Mouse (Mus musculus) liver, adult (tissue): ENCODE data around the gene P4ha1.

Source experiments
- GATA4 ChIP-seq: IDR thresholded peaks from 2 replicates; pipeline ENCODE4 v1.6.1; 2014; ENCODE audit warnings: mild to moderate bottlenecking, low read length; ENCODE audit not compliant: insufficient replicate concordance

Gene P4ha1

DNA sequence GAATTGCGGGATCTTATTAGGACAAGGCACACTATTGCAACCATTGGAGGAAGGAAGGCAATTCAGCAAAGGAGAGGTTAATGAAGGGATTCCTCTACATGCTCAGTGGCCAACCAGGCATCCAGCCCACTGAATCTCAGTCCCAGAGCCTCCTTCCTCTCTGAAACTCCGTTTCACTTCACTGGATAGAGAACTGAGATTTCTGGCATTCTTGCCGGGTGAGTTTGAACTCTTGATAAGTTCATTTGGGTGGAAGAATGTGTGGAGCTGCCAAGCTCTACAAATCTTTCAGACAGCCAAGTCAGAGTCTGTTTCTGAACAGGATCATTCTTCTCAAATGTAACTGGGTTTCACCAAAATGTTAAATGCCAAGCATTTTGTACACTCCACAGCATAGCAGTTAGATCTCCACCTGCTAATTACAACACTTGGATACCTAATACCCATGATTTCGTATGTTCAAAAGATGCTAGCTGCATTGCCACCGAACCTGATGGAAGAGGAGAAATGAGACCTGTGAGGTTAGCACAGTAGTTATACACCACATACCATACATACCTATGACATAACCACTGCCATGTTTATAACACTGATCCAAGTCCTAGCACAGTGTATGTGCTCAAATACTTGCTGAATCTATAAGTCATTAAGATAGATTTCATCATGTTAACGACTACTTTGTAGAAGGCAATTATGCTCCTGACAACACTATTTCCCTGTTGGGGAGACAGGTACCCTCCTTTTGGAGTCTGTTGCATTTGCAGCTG lies 12.2 kb upstream of the P4ha1 start:
- no peak for TF ChIP-seq GATA4

GRCm38 (mm10) chr10:59311881-59312280 lies 11.2 kb upstream of the P4ha1 start:
- no peak for TF ChIP-seq GATA4

DNA sequence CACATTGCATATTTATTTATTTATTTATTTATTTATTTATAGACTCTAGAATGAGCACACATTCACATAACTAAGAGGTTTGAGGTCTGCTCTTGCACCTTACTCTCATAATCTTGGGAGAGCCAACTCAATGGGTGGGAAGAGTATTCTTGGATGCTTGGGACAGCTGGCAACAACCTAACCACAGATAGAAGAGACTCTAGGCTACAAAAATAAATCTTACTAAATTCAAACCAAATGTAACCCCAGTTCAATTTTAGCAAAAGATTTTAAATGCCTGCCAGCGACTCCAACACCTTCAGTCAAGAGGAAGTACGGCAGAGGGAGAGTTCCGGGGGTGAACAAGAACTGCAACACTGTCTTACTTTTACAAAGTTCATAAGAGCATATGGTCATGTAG lies 2.0 kb upstream of the P4ha1 start:
- TF ChIP-seq GATA4, result no peak

DNA sequence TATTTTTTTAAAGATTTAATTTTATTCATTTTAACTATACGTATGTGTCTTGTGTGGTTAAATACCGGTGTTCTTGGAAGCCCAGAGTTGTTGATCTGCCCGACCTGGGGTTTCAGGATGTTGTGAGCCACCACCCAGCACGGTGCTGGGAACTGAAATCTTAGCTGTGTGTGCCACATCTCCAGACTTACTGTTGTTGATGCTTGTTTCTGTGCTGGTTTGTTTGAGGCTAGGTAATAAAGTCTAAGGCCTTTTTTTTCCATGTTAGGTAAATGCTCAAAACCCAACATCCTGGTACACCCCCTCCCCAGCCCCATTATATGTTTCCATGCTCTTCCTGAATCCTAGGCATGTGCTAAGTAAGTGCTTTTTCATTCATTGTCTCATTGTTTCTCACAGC lies 825 bp upstream of the P4ha1 start:
- no peak for TF ChIP-seq GATA4

DNA sequence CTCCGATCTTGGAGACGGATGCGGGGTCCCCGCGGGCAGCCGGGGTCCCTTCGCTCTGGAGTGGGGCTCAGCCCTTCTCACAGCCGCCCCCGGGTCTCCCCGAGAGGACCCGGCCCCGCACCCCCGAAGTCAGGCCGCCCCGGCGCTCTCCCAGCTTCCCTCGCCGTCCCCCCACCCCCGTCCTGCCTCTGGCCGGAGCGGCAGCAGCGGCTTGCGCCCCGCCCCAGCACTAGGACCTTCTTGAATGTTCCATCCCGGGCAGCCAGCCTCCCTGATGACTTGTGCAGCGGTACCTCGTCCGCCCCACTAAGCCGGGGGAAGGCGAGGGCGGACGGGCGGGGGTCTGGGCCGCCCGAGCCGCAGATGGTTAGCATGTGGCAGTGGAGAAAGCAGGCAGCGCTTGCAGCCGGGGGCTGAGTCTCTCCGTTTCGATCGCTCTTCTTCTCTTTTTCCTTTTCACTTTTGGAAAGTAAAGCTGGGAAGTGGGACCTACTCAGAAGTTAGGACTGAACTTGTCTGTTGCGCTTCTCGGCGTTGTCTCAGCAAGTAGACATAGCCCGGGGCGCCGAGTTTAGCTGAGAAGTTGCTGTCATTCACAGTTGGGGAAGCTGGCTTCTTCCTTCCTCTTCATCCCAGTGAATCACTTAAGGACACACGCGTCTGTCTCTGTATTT lies 529 bp downstream of the P4ha1 start:
- no peak for TF ChIP-seq GATA4

- no peak for TF ChIP-seq GATA4
Measured at GRCm38 (mm10) chr10:59324311-59325165, 1.4 kb downstream of the P4ha1 start.

DNA sequence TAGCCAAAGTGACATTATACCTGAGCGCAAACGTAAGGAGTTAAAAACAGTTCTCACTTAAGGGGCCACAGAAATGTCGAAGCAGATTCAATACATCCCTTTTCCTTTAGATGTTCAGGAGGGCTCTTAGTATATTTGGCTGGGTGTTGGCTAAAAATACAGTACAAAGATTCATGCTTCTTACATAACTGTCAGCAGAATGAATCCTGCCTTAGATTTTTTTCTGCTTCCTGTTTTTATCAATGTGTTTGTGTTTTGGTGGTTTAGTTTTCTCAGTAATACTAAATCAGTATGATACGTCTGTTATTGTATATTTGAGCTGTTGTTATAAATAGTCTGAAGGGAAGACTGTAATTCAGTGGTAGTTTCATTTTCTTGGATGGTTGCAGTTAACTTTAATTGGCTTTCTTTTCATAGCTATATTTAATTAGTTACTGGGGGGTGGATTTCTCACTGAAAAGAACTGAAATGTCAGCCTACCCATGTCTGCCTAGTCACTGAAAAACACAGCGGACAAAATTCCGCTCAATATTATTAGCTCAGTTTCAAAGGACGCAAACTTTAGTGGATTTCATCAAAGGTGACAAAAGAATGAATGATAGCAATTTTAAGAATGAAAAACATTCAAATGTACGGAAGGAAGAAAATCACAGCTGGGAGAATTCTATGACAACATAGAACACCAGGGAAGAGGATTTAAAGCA lies 3.7 kb downstream of the P4ha1 start:
- TF ChIP-seq GATA4, result no peak

DNA sequence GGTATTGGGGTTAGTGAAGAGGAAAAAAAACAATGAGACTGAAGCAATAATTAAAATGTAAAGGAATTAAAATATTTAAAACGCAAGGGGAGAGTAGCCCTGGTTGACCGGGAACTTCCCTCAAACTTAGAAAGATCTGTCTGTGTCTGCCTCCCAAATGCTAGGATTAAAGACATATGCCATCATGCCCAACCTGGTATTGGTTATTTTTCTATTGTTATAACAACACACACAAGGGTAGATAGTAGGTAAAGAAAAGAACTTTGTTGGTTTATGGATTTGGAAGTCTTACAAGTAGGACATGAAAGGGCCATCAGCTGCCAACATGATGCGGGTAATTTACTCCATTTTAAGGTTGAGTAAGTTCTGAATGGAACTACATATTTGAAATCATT lies 4.2 kb downstream of the P4ha1 start:
- TF ChIP-seq GATA4, result no peak

DNA sequence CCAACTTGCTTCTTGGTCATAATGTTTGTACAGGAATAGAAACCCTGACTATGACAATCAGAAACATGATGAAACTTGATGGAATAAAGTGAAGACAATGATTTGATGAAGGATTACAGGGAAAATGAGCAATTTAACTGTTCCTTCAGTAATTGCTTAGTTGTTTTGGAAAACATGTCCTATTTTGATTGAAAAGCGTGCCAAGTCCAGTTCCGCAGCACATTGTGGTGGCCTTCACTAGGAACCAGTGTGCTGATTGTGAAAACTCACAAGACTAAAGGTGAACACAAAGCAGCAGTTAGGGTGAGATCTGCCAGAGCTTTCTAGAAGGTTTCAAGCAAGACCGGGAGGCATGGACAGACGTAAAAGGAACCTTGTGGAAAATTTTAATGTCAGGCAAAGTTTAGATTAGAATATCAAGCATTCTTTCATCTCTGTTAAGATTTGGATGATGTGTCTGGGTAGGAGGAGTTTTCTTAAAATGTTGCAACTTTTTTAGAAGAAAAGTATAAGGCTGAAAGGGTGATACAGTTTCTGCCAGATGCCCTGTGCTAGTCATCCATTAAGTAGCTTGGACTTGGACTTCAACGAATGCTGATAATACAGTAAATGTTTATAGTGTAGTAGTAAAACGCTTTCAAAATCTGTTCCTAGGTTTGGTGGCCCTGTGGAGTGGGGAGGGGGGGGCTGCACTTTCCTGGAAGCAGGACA lies 8.6 kb downstream of the P4ha1 start:
- no peak for TF ChIP-seq GATA4

GRCm38 (mm10) chr10:59333400-59333799 lies 10.3 kb downstream of the P4ha1 start:
- TF ChIP-seq GATA4, result no peak

DNA sequence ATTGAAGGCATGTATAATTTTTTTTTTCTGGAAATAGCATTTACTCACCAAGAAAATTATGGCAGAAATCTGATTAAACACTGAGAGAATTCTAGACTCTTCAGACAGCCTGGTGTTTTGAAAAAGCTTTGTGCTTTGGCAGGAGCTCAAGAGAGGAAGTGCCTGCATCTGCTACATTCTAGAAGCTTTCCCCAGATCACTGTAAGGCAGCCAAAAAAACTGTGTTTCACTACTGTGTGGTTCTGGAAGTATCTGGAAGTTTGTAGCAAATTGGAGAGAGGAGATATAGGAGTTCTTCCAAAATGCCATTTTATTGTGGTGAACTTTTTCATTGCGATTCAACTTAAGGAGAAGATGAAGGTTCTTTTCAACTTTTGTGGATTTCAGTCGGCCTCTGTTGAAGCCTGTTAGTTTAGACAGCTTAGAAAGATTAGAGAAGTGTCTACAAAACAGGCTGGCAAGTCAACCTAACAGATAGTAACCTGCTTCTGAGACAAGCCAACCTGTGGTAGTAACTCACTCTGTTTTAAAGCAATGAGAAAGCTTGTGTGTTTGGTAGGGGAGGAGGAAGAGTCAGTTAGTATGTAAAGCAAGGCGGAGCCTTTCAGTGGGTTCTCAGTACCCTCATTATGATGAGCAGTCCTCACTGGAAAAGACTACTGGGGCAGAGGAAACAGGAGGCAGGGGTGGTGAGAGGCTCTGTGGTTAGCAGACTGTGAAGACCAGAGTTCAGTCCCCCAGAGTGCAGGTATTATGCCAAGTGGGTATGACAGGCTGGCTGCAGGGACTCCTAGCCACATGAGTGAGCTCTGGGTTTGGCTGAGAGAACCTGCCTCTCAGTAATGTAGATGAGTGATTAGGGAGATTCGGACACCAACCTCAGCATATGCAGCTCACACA lies 12.1 kb downstream of the P4ha1 start:
- no peak for TF ChIP-seq GATA4

DNA sequence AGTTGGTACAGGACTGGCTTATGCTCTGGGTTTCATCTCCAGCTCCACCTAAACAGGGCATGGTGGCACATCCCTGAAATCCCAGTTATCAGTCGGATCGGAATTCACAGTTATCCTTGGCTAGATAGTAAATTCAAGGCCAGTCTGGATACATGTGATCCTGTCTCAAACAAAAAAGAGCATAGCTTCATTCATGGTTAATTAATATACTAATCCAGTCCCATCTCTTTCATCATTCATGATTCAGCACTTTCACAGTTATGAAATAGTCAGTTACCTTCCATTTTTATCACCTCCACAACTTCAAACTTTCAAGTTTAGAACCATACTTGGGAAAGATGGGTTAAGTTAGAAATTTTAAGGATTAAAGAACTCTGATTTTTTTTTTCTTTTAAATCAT lies 13.0 kb downstream of the P4ha1 start:
- TF ChIP-seq GATA4, result no peak

DNA sequence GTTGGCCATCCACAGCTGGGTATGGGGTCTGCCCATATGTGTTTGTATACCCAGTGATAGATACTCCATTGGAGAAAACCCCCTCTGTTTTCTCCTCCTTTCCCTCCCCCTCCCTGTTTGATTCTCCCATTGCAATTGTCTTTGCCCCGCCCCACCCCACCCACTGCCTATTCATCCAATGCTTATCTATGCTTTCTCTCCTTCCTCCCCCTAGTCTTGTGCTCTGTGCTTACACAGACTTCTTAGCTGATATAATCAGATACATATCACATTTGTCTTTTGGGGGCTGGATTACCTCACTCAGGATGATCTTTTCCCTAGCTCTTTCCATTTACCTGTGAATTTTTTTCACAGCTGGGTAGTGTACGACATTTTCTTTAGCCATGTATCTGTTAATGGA lies 23.5 kb downstream of the P4ha1 start:
- no peak for TF ChIP-seq GATA4

DNA sequence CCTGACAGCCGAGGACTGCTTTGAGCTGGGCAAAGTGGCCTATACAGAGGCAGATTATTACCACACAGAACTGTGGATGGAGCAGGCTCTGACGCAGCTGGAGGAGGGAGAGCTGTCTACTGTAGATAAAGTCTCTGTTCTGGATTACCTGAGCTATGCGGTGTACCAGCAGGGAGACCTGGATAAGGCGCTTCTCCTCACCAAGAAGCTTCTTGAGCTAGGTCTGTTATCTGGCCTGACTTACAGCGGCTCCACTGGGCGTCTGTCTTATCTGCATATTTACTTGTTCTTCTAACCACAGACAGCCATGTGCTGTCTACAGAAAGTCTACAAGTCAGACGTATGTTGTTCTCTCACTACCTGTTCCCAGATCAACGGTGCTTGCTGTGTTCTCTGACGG lies 25.1 kb downstream of the P4ha1 start:
- no peak for TF ChIP-seq GATA4
